Mouse (Mus musculus): ENCODE measurements at regions not wholly inside any gene's neighbourhood (a gene's known extent, or its start where the extent isn't known, plus 50 kb on each side); places are given as distances from the start of the nearest gene placed in this dataset.
A peak's percentile ranks its signal among the peaks of the same experiment; 100 is the strongest.

DNA sequence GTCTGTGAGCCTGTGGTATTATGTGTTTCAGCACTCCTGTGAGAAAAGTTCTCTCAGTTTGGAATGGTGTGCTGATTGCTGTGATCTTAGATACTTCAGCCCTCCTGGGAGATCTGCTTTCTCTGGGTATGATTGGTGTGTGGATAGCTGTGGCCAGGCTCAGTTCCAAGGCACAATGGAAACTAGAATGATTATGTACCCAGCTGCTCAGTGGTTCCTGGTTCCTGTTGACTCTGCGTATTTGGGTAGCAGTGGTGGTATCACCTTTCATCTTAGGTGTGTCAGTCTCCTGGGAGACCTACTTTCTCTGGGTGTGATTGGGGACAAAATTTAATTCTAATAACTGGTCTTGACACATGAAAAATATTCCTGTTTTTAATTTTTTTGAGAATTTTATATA, 90.1 kb upstream of the Tas2r114 start:
- ATAC-seq (ENCODE audit: low FRiP score, low TSS enrichment) = 0 out of 2 replicates have a peak, but pooled peaks have one; percentile 24
- WGBS = 97% methylated on average over 1 of the region's 1 CpGs
- H3K27me3 ChIP-seq (ENCODE audit: control insufficient read depth, insufficient read depth, low read length) = no peaks in the 10 kb centered on the region
- DNase-seq = no peak
- H3K9me3 ChIP-seq (ENCODE audit: control insufficient read depth, low read length) = peaks cover 14% of the 10 kb centered on the region
- H3K4me3 ChIP-seq (replicated peaks; ENCODE audit: low read depth, low read length) = no peak overlapping the region
- no peaks in the 10 kb centered on the region for H3K36me3 ChIP-seq (ENCODE audit: control insufficient read depth, insufficient read depth, low read length)
- no peak overlapping the region for H3K9ac ChIP-seq (replicated peaks; ENCODE audit: low read length)
- H3K27ac ChIP-seq (replicated peaks; ENCODE audit: low read depth, low read length) = no peak overlapping the region
- H3K4me2 ChIP-seq (ENCODE audit: low read length) = no peak overlapping the region
- H3K4me1 ChIP-seq (ENCODE audit: control insufficient read depth, insufficient read depth, low read length) = no peaks in the 10 kb centered on the region
